Mouse (Mus musculus) hindbrain, embryonic 11.5 days (tissue): ENCODE results near the gene Coa4. TPM values are rescaled to one million over a fixed set of nuclear protein-coding genes. Genes with fewer than 3 reads are reported as not detected.

Source experiments
- ATAC-seq: fragments of 200-750 bp; cut with Nextera tagmentation; 2 replicates; pipeline ENCODE4 v1.8.0; 2017; ENCODE audit warnings: mild to moderate bottlenecking, moderate TSS enrichment, moderate library complexity; ENCODE audit not compliant: low FRiP score
- DNase-seq: peaks from one replicate; pipeline ENCODE4 v3.0.0-alpha.2; 2015; ENCODE audit warnings: low spot score
- H3K27ac ChIP-seq: fragments of 300-500 bp; sonication (generic); 2 replicates; pipeline ENCODE4 v1.5.1; 2014; ENCODE audit warnings: mild to moderate bottlenecking, low read depth, low read length
- H3K27me3 ChIP-seq: fragments of 300-500 bp; sonication (generic); 2 replicates; pipeline ENCODE4 v1.6.1; 2014; ENCODE audit warnings: mild to moderate bottlenecking, low read length, moderate library complexity, mixed read lengths; ENCODE audit not compliant: control insufficient read depth, insufficient read depth
- H3K36me3 ChIP-seq: fragments of 300-500 bp; sonication (generic); 2 replicates; pipeline ENCODE4 v1.6.1; 2014; ENCODE audit warnings: mild to moderate bottlenecking, low read length, moderate library complexity, mixed read lengths; ENCODE audit not compliant: control insufficient read depth, insufficient read depth
- H3K4me1 ChIP-seq: fragments of 300-500 bp; sonication (generic); replicated peaks from 2 replicates; pipeline ENCODE4 v1.6.1; 2014; ENCODE audit warnings: low read length, mixed read lengths; ENCODE audit not compliant: control insufficient read depth, insufficient read depth
- H3K4me2 ChIP-seq: fragments of 300-500 bp; sonication (generic); replicated peaks from 2 replicates; pipeline ENCODE4 v1.6.1; 2014; ENCODE audit warnings: mild to moderate bottlenecking, low read depth, low read length
- H3K4me3 ChIP-seq: fragments of 300-500 bp; sonication (generic); 2 replicates; pipeline ENCODE4 v1.5.1; 2014; ENCODE audit warnings: low read depth, low read length
- H3K9ac ChIP-seq: fragments of 300-500 bp; sonication (generic); 2 replicates; pipeline ENCODE4 v1.6.1; 2014; ENCODE audit warnings: low read depth, low read length
- H3K9me3 ChIP-seq: fragments of 300-500 bp; sonication (generic); 2 replicates; pipeline ENCODE4 v1.6.1; 2016; ENCODE audit warnings: low read length; ENCODE audit not compliant: control insufficient read depth
- WGBS: fragments of 180-500 bp; shearing (Covaris S2); extraction: QIAGEN DNeasy Blood & Tissue Kit; methylation state at CpG from one replicate; pipeline ENCODE4 v1.1.7; 2014; 5-methylcytosine and 5-hydroxymethylcytosine counted together
- polyA plus RNA-seq: library from polyadenylated mRNA; unstranded; fragments of >200 nt; fragmentation: Nextera tagmentation; extraction: Ambion mirVana; gene quantifications from 2 replicates; pipeline ENCODE4 v1.2.1, GENCODE M21; 2014

Coa4 gene
- polyA plus RNA-seq, 1 experiment from 2014 or later = 22.8 TPM

DNA sequence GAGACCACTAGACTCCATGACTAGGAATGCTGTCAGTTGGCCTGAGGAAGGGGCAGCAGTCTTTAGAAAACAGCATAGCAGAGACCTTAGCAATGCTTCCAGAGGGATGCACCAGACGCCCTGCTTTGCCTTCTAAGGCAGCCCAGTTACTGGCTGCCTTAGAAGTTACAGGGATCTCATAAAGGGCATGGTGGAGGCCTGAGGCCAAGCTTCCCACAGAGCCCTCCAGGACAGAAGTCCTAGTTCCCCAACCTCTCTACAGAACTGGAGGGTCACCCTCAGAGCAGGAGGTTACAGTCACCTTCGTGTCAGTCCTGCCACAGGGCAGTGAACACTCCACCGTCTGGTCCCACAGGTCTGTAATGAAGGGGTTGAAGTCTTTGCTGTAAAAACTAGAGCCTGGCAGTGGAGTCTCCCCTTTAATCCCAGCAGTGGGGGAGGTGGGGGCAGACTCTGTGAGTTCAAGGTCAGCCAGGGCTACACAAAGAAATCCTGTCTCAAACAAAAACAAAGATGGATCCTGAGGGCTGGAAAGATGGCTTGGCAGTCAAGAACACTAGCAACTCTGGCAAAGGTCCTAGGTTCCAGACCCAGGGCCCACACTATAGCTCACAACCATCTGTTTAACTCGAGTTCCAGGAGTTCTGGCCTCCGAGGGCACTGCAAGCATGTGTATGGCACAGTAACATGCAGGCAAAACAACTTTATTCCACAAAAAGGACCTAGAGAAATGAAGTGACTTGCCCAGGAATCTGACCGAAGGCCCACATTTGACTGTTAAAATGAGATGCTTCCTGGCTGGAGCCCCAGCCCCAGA, 35.6 kb upstream of the Coa4 start:
- Histone ChIP-seq H3K4me1 (no peaks in the 10 kb centered on the region), H3K9ac (no peak overlapping the region), H3K4me3 (no peak overlapping the region), H3K27me3 (no peaks in the 10 kb centered on the region), H3K4me2 (no peak overlapping the region), H3K27ac (no peak overlapping the region), H3K9me3 (no peaks in the 10 kb centered on the region), H3K36me3 (no peaks in the 10 kb centered on the region)
- 74% methylated on average over 6 of the region's 6 CpGs for WGBS
- ATAC-seq (no peak), DNase-seq (no peak)

DNA sequence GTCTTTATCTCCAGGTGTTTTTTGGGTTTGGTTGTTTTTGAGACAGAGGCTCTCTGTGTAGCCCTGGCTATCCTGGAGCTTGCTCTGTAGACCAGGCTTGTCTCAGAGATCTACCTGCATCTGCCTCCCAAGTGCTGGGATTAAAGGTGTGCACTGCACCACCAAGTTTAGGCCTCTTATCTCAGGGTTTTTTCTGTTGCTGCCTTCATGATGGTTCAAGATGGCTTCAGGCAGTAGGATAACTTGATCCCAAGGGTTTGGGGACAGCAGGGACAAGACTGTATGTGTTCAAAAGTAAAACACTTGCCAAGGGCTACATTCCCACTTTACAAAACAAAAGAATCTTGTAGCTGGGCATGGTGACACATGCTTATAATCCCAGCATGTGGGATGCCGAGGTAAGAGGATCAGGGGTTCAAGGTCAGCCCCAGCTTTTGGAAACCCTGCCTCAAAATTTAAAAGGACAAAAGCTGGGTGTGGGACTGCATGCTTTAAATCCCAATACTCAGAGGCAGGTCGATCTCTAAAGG, 35.0 kb upstream of the Coa4 start:
- Histone ChIP-seq H3K4me2 (no peak overlapping the region), H3K9ac (no peak overlapping the region), H3K4me1 (no peaks in the 10 kb centered on the region), H3K36me3 (no peaks in the 10 kb centered on the region), H3K27ac (no peak overlapping the region), H3K4me3 (no peak overlapping the region), H3K27me3 (no peaks in the 10 kb centered on the region), H3K9me3 (no peaks in the 10 kb centered on the region)
- DNase-seq (no peak), ATAC-seq (no peak)
- 73% methylated on average over 2 of the region's 2 CpGs for WGBS

GRCm38 (mm10) chr7:100502374-100502922, 34.4 kb upstream of the Coa4 start:
- Histone ChIP-seq H3K27ac (no peak overlapping the region), H3K4me1 (no peaks in the 10 kb centered on the region), H3K9ac (no peak overlapping the region), H3K9me3 (no peaks in the 10 kb centered on the region), H3K27me3 (no peaks in the 10 kb centered on the region), H3K36me3 (no peaks in the 10 kb centered on the region), H3K4me2 (no peak overlapping the region), H3K4me3 (no peak overlapping the region)
- DNase-seq = no peak
- WGBS = 83% methylated on average over 7 of the region's 7 CpGs
- ATAC-seq = no peak

DNA sequence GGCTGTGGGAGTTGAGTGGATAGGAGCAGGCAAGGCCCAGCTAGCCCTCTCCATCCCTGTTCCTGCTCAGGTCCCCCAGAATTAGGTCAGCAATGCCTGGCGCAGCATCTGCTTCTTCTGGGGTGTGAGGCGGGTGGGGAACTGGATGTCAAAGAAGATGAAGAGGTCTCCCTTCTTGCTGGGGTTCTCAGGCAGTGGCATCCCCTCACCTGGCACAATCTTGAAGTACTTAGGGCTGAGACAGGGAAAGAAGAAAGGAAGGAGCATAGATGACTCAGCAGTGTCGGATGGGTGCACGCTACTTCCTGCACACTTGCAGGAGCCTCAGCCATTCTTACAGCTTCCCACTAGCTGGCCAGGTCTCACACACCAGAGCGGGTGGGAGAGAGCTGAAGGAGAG, 33.8 kb upstream of the Coa4 start:
- DNase-seq = no peak
- WGBS = 95% methylated on average over 5 of the region's 5 CpGs
- no peak for ATAC-seq
- Histone ChIP-seq H3K27me3 (no peaks in the 10 kb centered on the region), H3K4me1 (no peaks in the 10 kb centered on the region), H3K4me2 (no peak overlapping the region), H3K9ac (no peak overlapping the region), H3K27ac (no peak overlapping the region), H3K9me3 (no peaks in the 10 kb centered on the region), H3K4me3 (no peak overlapping the region), H3K36me3 (no peaks in the 10 kb centered on the region)

- Histone ChIP-seq H3K4me1 (no peaks in the 10 kb centered on the region), H3K4me2 (no peak overlapping the region), H3K27me3 (no peaks in the 10 kb centered on the region), H3K36me3 (no peaks in the 10 kb centered on the region), H3K9me3 (no peaks in the 10 kb centered on the region), H3K27ac (no peak overlapping the region), H3K4me3 (no peak overlapping the region), H3K9ac (no peak overlapping the region)
- ATAC-seq (no peak), DNase-seq (no peak)
- 84% methylated on average over 13 of the region's 13 CpGs for WGBS
Measured at GRCm38 (mm10) chr7:100504740-100505487, 32.0 kb upstream of the Coa4 start.

GRCm38 (mm10) chr7:100506494-100506893, 30.4 kb upstream of the Coa4 start:
- no peaks in the 10 kb centered on the region for H3K27me3 ChIP-seq

DNA sequence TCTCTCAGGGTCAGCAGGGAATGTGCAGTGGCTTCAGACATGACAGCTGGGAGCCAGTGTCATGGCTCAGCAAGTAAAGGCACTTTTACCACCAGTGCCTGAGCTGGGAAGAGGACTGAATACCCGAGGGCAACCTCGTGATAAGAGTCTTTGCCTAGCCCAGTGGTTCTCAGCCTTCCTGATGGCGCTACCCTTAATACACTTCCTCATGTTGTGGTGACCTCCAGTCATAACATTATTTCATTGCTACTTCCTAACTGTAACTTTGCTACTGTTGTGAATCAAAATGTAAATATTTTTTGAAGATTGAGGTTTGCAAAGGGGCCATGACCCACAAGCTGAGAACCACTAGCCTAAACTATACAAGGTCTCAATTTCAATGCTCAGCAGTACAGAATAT, 28.2 kb upstream of the Coa4 start:
- no peaks in the 10 kb centered on the region for H3K36me3 ChIP-seq
- H3K9me3 ChIP-seq = no peaks in the 10 kb centered on the region
- no peak overlapping the region for H3K4me2 ChIP-seq
- 84% methylated on average over 3 of the region's 3 CpGs for WGBS
- no peaks in the 10 kb centered on the region for H3K4me1 ChIP-seq
- no peaks in the 10 kb centered on the region for H3K27me3 ChIP-seq
- no peak overlapping the region for H3K9ac ChIP-seq
- H3K4me3 ChIP-seq = no peak overlapping the region
- ATAC-seq = no peak
- H3K27ac ChIP-seq = no peak overlapping the region
- no peak for DNase-seq

More at GRCm38 (mm10) chr7:100506494-100506893, 30.4 kb upstream of the Coa4 start:
- Histone ChIP-seq H3K36me3 (no peaks in the 10 kb centered on the region), H3K9ac (no peak overlapping the region), H3K4me3 (no peak overlapping the region), H3K4me2 (no peak overlapping the region), H3K4me1 (no peaks in the 10 kb centered on the region), H3K9me3 (no peaks in the 10 kb centered on the region), H3K27ac (no peak overlapping the region)
- ATAC-seq = no peak
- no peak for DNase-seq
- 79% methylated on average over 4 of the region's 4 CpGs for WGBS

- Histone ChIP-seq H3K4me3 (no peak overlapping the region), H3K9ac (no peak overlapping the region), H3K4me1 (no peaks in the 10 kb centered on the region), H3K36me3 (no peaks in the 10 kb centered on the region), H3K27ac (no peak overlapping the region), H3K9me3 (no peaks in the 10 kb centered on the region), H3K27me3 (no peaks in the 10 kb centered on the region), H3K4me2 (no peak overlapping the region)
- ATAC-seq = no peak
- WGBS = 79% methylated on average over 8 of the region's 8 CpGs
- no peak for DNase-seq
Measured at GRCm38 (mm10) chr7:100511602-100512001, 25.3 kb upstream of the Coa4 start.
